Mouse (Mus musculus) heart, embryonic 14.5 days (tissue): ENCODE data around the gene Tbx21. TPM values are rescaled to one million over a fixed set of nuclear protein-coding genes. Genes with fewer than 3 reads are reported as not detected.

Experiments used
- ATAC-seq: fragments of 200-750 bp; cut with Nextera tagmentation; 2 replicates; pipeline ENCODE4 v1.8.0; 2017; ENCODE audit warnings: low read depth, moderate TSS enrichment; ENCODE audit not compliant: insufficient number of reproducible peaks, insufficient read depth, low FRiP score
- H3K27ac ChIP-seq, 2 experiments: fragments of 200-500 bp in 1 of 2; fragments of 300-500 bp in 1 of 2; sonication (generic) in 1 of 2; replicated peaks in 1 of 2; 2 replicates each; pipeline ENCODE4 v1.5.1; 2012 to 2014; ENCODE audit warnings: low read depth in 2 of 2, low read length in 2 of 2, control low read depth in 1 of 2, mild to moderate bottlenecking in 1 of 2, mixed read lengths in 1 of 2; ENCODE audit not compliant: control insufficient read depth in 1 of 2, insufficient read depth in 1 of 2
- H3K27me3 ChIP-seq: fragments of 300-500 bp; sonication (generic); 2 replicates; pipeline ENCODE4 v1.6.1; 2014; ENCODE audit warnings: mild to moderate bottlenecking, low read length, control low read depth; ENCODE audit not compliant: control insufficient read depth, insufficient read depth
- H3K36me3 ChIP-seq: fragments of 300-500 bp; sonication (generic); 2 replicates; pipeline ENCODE4 v1.6.1; 2014; ENCODE audit warnings: mild to moderate bottlenecking, control low read depth, low read length, mixed read lengths; ENCODE audit not compliant: control insufficient read depth, insufficient read depth
- H3K4me1 ChIP-seq, 2 experiments: fragments of 200-500 bp in 1 of 2; fragments of 300-500 bp in 1 of 2; sonication (generic) in 1 of 2; 2 replicates each; pipeline ENCODE4 v1.6.1; 2012 to 2014; ENCODE audit warnings: low read length in 2 of 2, control low read depth in 1 of 2, mixed read lengths in 1 of 2; ENCODE audit not compliant: control insufficient read depth in 2 of 2, insufficient read depth in 2 of 2
- H3K4me2 ChIP-seq: fragments of 300-500 bp; sonication (generic); 2 replicates; pipeline ENCODE4 v1.6.1; 2014; ENCODE audit warnings: mild to moderate bottlenecking, low read length
- H3K4me3 ChIP-seq, 2 experiments: fragments of 200-500 bp in 1 of 2; fragments of 300-500 bp in 1 of 2; sonication (generic) in 1 of 2; 2 replicates each; pipeline ENCODE4 v1.5.1; 2012 to 2014; ENCODE audit warnings: low read length in 2 of 2, mild to moderate bottlenecking in 2 of 2, control low read depth in 1 of 2, low read depth in 1 of 2, moderate library complexity in 1 of 2; ENCODE audit not compliant: control insufficient read depth in 1 of 2, insufficient read depth in 1 of 2
- H3K9ac ChIP-seq: fragments of 300-500 bp; sonication (generic); 2 replicates; pipeline ENCODE4 v1.6.1; 2014; ENCODE audit warnings: mild to moderate bottlenecking, low read length
- H3K9me3 ChIP-seq: fragments of 300-500 bp; sonication (generic); 2 replicates; pipeline ENCODE4 v1.6.1; 2016; ENCODE audit warnings: low read length, control low read depth; ENCODE audit not compliant: control insufficient read depth
- WGBS: fragments of 180-500 bp; shearing (Covaris S2); extraction: QIAGEN DNeasy Blood & Tissue Kit; methylation state at CpG from one replicate; pipeline ENCODE4 v1.1.7; 2014; 5-methylcytosine and 5-hydroxymethylcytosine counted together
- microRNA-seq: library from miRNA; unstranded; fragments of <30 nt; microRNA quantifications from one replicate; pipeline ENCODE4, GENCODE M21; 2016
- polyA plus RNA-seq: library from polyadenylated mRNA; unstranded; fragments of >200 nt; fragmentation: Nextera tagmentation; extraction: Ambion mirVana; gene quantifications from 2 replicates; pipeline ENCODE4 v1.2.1, GENCODE M21; 2014

The Tbx21 gene
- polyA plus RNA-seq, 1 experiment from 2014 or later: 0.08 TPM

DNA sequence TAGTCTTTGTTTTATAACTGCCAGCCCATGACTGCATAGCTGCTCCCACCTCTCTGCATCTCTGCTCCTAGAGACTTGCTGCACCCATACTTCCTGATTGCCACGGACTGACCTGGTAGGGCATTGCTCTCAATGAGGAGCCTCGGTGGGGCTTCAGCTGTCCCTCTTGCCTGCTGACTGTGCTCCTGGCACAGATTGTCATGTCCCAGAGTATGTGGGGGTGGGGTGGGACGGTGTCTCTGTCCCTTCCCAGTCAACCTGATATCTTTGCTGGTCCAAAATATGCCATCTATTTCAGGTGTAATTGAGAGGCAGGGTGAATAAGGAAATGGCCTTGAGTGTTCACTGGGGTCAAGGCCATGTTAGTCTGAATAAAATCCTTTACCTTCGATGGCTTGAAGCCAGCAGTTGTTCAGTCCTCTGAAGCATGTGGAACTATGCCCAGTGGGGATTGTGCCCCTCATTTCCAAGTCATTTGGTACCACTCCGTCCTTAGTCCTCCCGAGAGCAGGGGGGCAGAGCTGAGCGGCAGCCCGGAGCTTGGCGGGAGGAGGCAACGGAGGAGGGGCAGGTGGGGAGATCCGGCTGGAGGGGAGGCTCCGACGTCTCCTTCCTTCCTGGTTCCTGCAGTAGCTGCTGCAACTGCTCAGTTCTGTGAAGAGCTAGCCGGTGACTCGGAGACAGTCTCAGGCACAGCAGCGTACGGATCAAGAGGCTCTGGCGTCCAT lies 64.8 kb downstream of the Tbx21 start, which contains the start of gene Osbpl7:
Gene Osbpl7, plus strand, starts transcription at position 413 of the 728 bp plus-strand sequence.
- no peaks in the 10 kb centered on the region for H3K27me3 ChIP-seq
- H3K27ac ChIP-seq: peak within 1 kb of the TSS in 1 of 2 experiments; percentile 46; a peak in 3 of 4 replicates
- 4% methylated on average over 18 of the region's 18 CpGs for WGBS

DNA sequence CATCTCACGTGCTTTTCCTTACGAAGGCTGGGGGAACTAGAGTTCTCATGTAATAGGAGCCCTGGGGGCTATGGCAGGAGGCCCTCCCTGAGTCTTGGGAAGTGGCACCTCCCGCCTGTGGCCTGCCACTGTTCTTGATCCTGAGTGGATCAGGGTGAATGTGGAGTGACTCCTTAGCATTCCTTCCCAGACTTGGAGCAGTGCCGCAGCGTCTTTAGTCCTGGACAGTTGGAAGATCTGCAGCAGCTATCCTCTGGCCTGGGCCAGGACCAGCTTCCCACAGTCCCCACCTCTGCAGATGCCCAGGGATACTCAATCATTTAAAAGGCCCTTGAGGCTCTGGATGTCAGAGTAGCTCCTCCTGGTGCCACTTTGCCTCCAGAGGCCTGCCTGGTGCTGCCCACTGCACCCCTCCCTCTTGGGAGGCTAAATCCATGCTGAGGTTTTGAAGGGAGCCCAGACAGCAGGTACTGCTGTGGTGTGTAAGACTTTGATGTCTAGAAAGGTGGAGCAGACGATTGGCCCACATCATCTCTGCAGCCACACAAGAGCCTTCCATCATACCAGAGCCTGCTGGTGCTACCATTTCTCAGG lies 65.5 kb downstream of the Tbx21 start:
- H3K4me2 ChIP-seq: no peak overlapping the region
- no peak for ATAC-seq
- H3K36me3 ChIP-seq: peaks cover 54% of the 10 kb centered on the region
- 71% methylated on average over 6 of the region's 6 CpGs for WGBS
- no peaks in the 10 kb centered on the region for H3K27me3 ChIP-seq
- peaks cover 9 to 21% of the 10 kb centered on the region in 2 experiments; a peak in 3 of 4 replicates for H3K4me1 ChIP-seq
- H3K9ac ChIP-seq: no peak overlapping the region
- no peak overlapping the region for H3K27ac ChIP-seq
- H3K4me3 ChIP-seq: no peak overlapping the region
- no peaks in the 10 kb centered on the region for H3K9me3 ChIP-seq

More for the DNA sequence above, 64.8 kb downstream of the Tbx21 start, which contains the start of gene Osbpl7:
- Histone ChIP-seq H3K9ac (peak within 1 kb of the TSS; percentile 88), H3K36me3 (peaks cover 54% of the 10 kb centered on the region), H3K4me3 (peak within 1 kb of the TSS; percentile 67 to 72), H3K4me1 (peaks cover 9 to 21% of the 10 kb centered on the region in 2 experiments; a peak in 3 of 4 replicates), H3K9me3 (no peaks in the 10 kb centered on the region), H3K4me2 (peak within 1 kb of the TSS; percentile 85)
- peak; percentile 69 for ATAC-seq

DNA sequence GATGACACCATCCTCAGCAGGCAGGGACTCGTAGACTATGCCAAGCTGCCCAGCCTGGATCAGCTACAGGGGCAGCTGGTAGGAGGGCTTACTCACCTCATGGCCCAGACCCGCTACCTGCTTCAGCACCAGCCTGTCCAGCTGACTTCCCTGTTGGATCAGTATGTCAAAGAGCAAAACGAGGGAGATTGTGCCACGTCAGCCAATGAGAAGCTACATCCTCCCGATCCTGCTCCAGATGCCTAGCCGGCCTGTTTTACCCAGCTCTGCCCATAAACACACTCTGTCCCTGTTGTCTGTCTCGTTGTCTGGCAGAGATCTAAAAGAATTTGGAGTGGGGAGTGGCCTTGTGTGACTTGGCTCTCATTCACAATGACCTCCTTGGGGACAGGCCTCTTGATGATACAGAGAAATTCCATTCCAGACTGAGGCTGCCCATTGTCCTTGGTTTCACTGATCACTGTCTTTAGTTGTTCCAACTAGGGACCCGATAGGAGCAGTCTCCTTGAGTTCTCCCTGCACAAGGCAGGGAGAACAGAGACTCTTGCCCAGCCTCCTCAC lies 67.0 kb downstream of the Tbx21 start:
- no peak overlapping the region for H3K4me2 ChIP-seq
- peaks cover 50% of the 10 kb centered on the region for H3K36me3 ChIP-seq
- ATAC-seq: no peak
- no peak overlapping the region for H3K9ac ChIP-seq
- no peak overlapping the region for H3K4me3 ChIP-seq
- no peaks in the 10 kb centered on the region for H3K27me3 ChIP-seq
- peaks cover 9 to 21% of the 10 kb centered on the region in 2 experiments; a peak in 3 of 4 replicates for H3K4me1 ChIP-seq
- WGBS: 73% methylated on average over 8 of the region's 8 CpGs
- no peaks in the 10 kb centered on the region for H3K9me3 ChIP-seq
- no peak overlapping the region for H3K27ac ChIP-seq

Small RNAs within 50 kb of the gene (microRNA-seq; reads per million reads assigned to microRNA genes)
- gene Mir7235 (not detected), gene Mir8103 (2.2 reads per million)

Other genes with a start within 250 kb of the Tbx21 start
- gene Cdk5rap3, start 198.8 kb downstream of the Tbx21 start, polyA plus RNA-seq: 44.7 and 50.9 TPM in 2 replicates
- gene Prr15l, start 187.2 kb downstream of the Tbx21 start, polyA plus RNA-seq: 0.53 and 0.54 TPM in 2 replicates
- gene Pnpo, start 171.3 kb downstream of the Tbx21 start, polyA plus RNA-seq: 32.3 and 47.6 TPM in 2 replicates
- gene Sp2, start 132.4 kb downstream of the Tbx21 start, polyA plus RNA-seq: 14.7 and 15.0 TPM in 2 replicates
- 0.11 TPM in 1 of 2 replicates, not detected in the other for gene Sp6, start 101.9 kb downstream of the Tbx21 start, polyA plus RNA-seq
- 12.9 and 14.4 TPM in 2 replicates for gene Scrn2, start 85.4 kb downstream of the Tbx21 start, polyA plus RNA-seq
- gene Lrrc46, start 73.9 kb downstream of the Tbx21 start, polyA plus RNA-seq: 0.35 and 0.54 TPM in 2 replicates
- 76.9 and 80.1 TPM in 2 replicates for gene Mrpl10, start 73.8 kb downstream of the Tbx21 start, polyA plus RNA-seq
- 3.9 and 4.6 TPM in 2 replicates for gene Osbpl7, start 64.7 kb downstream of the Tbx21 start, polyA plus RNA-seq
- gene Tbkbp1, start 36.2 kb upstream of the Tbx21 start, polyA plus RNA-seq: 7.1 and 7.3 TPM in 2 replicates
- 38.8 and 40.2 TPM in 2 replicates for gene Kpnb1, start 72.5 kb upstream of the Tbx21 start, polyA plus RNA-seq
- 86.9 and 90.0 TPM in 2 replicates for gene Npepps, start 165.3 kb upstream of the Tbx21 start, polyA plus RNA-seq
- 56.2 and 59.2 TPM in 2 replicates for gene Mrpl45, start 200.4 kb upstream of the Tbx21 start, polyA plus RNA-seq
- 0.05 TPM in 2 replicates for gene Gpr179, start 236.7 kb upstream of the Tbx21 start, polyA plus RNA-seq
- 2.2 and 3.6 TPM in 2 replicates for gene Socs7, start 247.2 kb upstream of the Tbx21 start, polyA plus RNA-seq